Mouse (Mus musculus) midbrain, postnatal 0 days (tissue): ENCODE measurements around the gene Cpne1. TPM values are rescaled to one million over a fixed set of nuclear protein-coding genes. Genes with fewer than 3 reads are reported as not detected.

ENCODE experiments used
- ATAC-seq: fragments of 200-750 bp; cut with Nextera tagmentation; 2 replicates; pipeline ENCODE4 v1.8.0; 2017; ENCODE audit warnings: moderate number of reproducible peaks, mild to moderate bottlenecking, moderate TSS enrichment, moderate library complexity; ENCODE audit not compliant: low FRiP score
- DNase-seq: peaks from one replicate; pipeline ENCODE4 v3.0.0-alpha.2; 2015; ENCODE audit warnings: low spot score
- H3K27ac ChIP-seq: fragments of 300-500 bp; sonication (generic); 2 replicates; pipeline ENCODE4 v1.5.1; 2014; ENCODE audit warnings: low read depth, mild to moderate bottlenecking, low read length, mixed read lengths
- H3K27me3 ChIP-seq: fragments of 300-500 bp; sonication (generic); 2 replicates; pipeline ENCODE4 v1.6.1; 2014; ENCODE audit warnings: low read length, control low read depth, mixed read lengths; ENCODE audit not compliant: insufficient read depth
- H3K36me3 ChIP-seq: fragments of 300-500 bp; sonication (generic); 2 replicates; pipeline ENCODE4 v1.6.1; 2014; ENCODE audit warnings: low read length, control low read depth, mixed read lengths; ENCODE audit not compliant: insufficient read depth
- H3K4me1 ChIP-seq: fragments of 300-500 bp; sonication (generic); 2 replicates; pipeline ENCODE4 v1.6.1; 2014; ENCODE audit warnings: mild to moderate bottlenecking, control low read depth, antibody characterized with exemption, low read length, mixed read lengths; ENCODE audit not compliant: insufficient read depth
- H3K4me2 ChIP-seq: fragments of 300-500 bp; sonication (generic); 2 replicates; pipeline ENCODE4 v1.6.1; 2014; ENCODE audit warnings: low read depth, mild to moderate bottlenecking, low read length, mixed read lengths; ENCODE audit not compliant: poor library complexity, severe bottlenecking
- H3K4me3 ChIP-seq: fragments of 300-500 bp; sonication (generic); 2 replicates; pipeline ENCODE4 v1.5.1; 2014; ENCODE audit warnings: low read depth, mild to moderate bottlenecking, low read length, moderate library complexity
- H3K9ac ChIP-seq: fragments of 300-500 bp; sonication (generic); replicated peaks from 2 replicates; pipeline ENCODE4 v1.6.1; 2014; ENCODE audit warnings: mild to moderate bottlenecking, low read length, moderate library complexity, mixed read lengths; ENCODE audit not compliant: poor library complexity, severe bottlenecking
- H3K9me3 ChIP-seq: fragments of 300-500 bp; sonication (generic); 2 replicates; pipeline ENCODE4 v1.6.1; 2016; ENCODE audit warnings: low read length, control low read depth
- CTCF ChIP-seq: IDR thresholded peaks from 2 replicates; pipeline ENCODE4 v1.5.1; 2016; ENCODE audit warnings: antibody characterized with exemption, mild to moderate bottlenecking
- WGBS: fragments of 180-500 bp; shearing (Covaris S2); extraction: QIAGEN DNeasy Blood & Tissue Kit; methylation state at CpG from one replicate; pipeline ENCODE4 v1.1.7; 2014; 5-methylcytosine and 5-hydroxymethylcytosine counted together
- polyA plus RNA-seq: library from polyadenylated mRNA; unstranded; fragments of >200 nt; fragmentation: Nextera tagmentation; extraction: Ambion mirVana; gene quantifications from 2 replicates; pipeline ENCODE4 v1.2.1, GENCODE M21; 2015
- total RNA-seq: library from RNA; depleted of rRNA; stranded (reverse); fragments of >200 nt; gene quantifications from 2 replicates; pipeline ENCODE4 v1.2.3, GENCODE M21; 2014

Cpne1 gene
- total and polyA plus RNA-seq, 2 experiments from 2014 or later, result 13.8 to 34.1 TPM

DNA sequence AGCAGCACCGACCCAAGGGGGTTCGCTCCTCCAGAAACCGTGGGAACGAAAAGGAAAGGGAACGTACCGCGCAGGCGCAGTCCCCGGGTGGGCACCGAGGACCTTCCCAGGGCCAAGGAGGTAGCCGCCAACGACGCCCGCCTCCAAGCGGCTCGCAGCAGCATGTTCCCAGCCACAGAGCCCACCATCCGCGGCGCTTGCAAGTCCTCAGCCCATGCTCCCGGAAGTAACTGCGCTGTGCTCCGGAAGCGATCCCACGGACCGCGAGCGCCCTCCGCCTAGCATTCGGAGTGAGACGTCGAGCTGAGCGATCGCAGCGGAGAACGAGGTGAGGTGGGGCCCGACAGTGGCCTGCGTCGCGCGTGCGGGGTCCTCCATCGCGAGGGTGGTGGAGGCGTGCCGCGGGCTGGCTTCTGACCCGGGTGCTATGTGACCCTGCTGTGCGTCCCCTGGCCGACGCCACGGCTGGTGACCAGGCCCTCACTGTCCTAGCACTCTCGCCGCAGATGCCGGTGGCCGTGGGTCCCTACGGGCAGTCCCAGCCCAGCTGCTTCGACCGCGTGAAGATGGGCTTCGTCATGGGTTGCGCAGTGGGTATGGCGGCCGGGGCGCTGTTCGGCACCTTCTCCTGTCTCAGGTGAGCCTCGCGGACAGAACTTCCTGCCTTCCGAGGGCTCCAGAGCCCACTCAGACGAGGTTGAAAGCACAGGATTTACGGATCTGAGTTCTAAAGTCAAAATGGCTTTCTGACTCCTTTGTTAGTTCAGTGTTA lies 32.4 kb upstream of the Cpne1 start, which contains the start of the genes Romo1 and Nfs1:
TSS of gene Romo1 (plus strand) at position 87 of the 772 bp plus-strand sequence.
TSS of gene Nfs1 (minus strand) at position 234 of the 772 bp plus-strand sequence.
- Histone ChIP-seq H3K27me3 (no peaks in the 10 kb centered on the region), H3K36me3 (no peaks in the 10 kb centered on the region; the same call in 1 of the 2 replicates), H3K9me3 (no peaks in the 10 kb centered on the region), H3K4me2 (peak within 1 kb of the TSS; percentile 61), H3K27ac (peak within 1 kb of the TSS; percentile 88), H3K4me1 (no peaks in the 10 kb centered on the region), H3K9ac (peak within 1 kb of the TSS; percentile 84), H3K4me3 (peak within 1 kb of the TSS; percentile 76)
- ATAC-seq, result peak; percentile 98
- WGBS, result 2% methylated on average over 67 of the region's 70 CpGs
- TF ChIP-seq CTCF, result peak; percentile 76
- peak; percentile 97 for DNase-seq

DNA sequence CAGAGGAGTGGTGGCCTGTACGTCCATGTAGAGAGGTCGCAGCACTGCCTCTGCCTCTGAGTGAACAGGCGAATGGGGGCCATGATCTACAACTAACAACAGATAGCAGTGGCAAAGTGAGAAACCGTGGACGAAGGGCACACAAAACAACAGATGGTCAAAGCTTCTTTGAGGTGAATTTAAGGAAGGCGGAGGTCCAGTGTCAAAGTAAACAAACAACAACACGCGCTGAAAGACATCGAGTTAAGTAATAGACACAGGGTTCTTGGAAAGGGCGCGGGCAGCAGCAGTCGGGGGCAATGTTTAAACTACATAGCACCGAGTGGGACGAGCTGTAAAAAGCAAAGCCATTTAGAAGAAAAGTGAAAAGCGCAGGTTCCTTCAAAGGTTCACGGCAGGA lies 31.6 kb upstream of the Cpne1 start:
- Histone ChIP-seq H3K27ac (peak overlapping the region; percentile 88), H3K9ac (peak overlapping the region; percentile 84), H3K9me3 (no peaks in the 10 kb centered on the region), H3K4me3 (peak overlapping the region; percentile 76), H3K4me1 (no peaks in the 10 kb centered on the region), H3K27me3 (no peaks in the 10 kb centered on the region), H3K36me3 (no peaks in the 10 kb centered on the region; the same call in 1 of the 2 replicates), H3K4me2 (peak overlapping the region; percentile 61)
- ATAC-seq (no peak), DNase-seq (no peak)
- TF ChIP-seq CTCF, result no peak
- WGBS, result 3% methylated on average over 16 of the region's 16 CpGs

DNA sequence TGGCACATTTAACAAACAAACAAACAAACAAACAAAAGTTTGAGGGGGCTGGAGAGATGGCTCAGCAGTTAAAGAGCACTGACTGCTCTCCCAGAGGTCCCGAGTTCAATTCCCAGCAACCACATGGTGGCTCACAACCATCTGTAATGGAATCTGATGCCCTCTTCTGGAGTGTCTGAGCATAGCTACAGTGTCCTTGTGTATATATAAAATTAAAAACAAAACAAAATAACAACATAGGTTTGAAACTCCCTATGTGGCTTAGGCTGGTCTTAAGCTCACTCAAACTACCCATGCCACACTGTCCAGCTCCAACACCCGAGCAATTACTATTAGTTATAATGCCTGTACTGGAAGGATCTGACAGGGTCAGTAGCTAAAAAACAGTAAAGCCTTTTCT lies 31.1 kb upstream of the Cpne1 start:
- ATAC-seq, result no peak

DNA sequence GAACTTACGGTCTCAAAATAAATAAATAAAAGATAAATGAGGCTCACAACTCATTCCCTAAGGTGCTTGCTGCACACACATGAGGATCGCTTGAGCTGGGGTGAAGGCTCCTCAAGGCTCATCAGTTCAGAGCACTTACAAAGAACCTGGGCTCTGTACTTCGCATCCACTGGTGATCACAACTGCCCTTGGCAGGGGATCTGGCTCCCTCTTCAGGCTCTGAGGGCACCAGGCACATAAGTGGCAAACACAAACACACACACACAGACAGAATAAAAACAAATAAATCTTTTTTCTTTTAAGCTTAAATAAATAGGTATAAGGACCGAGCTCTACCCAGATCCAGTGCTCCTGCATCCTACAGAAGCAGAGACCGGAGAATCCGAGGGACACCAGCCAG lies 23.9 kb upstream of the Cpne1 start:
- Histone ChIP-seq H3K4me2 (no peak overlapping the region), H3K4me3 (no peak overlapping the region), H3K27me3 (no peaks in the 10 kb centered on the region), H3K4me1 (no peaks in the 10 kb centered on the region), H3K27ac (no peak overlapping the region), H3K36me3 (peaks cover 8% of the 10 kb centered on the region), H3K9me3 (no peaks in the 10 kb centered on the region), H3K9ac (no peak overlapping the region)
- WGBS, result 85% methylated on average over 6 of the region's 6 CpGs
- ATAC-seq (no peak), DNase-seq (no peak)
- TF ChIP-seq CTCF, result peak; percentile 38

More for the DNA sequence above, 31.1 kb upstream of the Cpne1 start:
- Histone ChIP-seq H3K9ac (no peak overlapping the region), H3K27me3 (no peaks in the 10 kb centered on the region), H3K4me1 (no peaks in the 10 kb centered on the region), H3K27ac (no peak overlapping the region), H3K9me3 (no peaks in the 10 kb centered on the region), H3K4me3 (peak overlapping the region; percentile 76), H3K4me2 (peak overlapping the region; percentile 61), H3K36me3 (no peaks in the 10 kb centered on the region; the same call in 1 of the 2 replicates)
- TF ChIP-seq CTCF, result peak; percentile 38
- no peak for DNase-seq
- 84% methylated on average over 2 of the region's 2 CpGs for WGBS

DNA sequence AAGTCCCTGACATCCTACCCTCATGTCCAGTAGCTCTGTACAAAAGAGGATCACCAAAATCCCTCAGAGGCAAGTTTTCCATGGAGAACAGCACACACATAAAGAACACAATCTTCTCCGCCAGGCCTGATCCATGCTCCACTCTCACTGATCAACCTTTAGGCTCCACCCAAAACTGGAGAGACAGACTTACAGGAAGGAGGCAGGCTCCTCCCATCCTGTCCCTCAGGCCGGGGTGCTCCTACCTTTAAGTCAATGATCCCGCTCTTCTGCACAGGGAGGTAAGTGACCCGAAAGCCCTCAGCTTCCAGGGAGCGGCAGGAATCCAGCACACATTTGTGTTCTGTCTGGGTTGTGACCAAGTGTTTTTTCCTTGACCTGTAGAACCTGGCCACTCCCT lies 22.4 kb upstream of the Cpne1 start:
- H3K4me2 ChIP-seq, result no peak overlapping the region
- no peak overlapping the region for H3K9ac ChIP-seq

DNA sequence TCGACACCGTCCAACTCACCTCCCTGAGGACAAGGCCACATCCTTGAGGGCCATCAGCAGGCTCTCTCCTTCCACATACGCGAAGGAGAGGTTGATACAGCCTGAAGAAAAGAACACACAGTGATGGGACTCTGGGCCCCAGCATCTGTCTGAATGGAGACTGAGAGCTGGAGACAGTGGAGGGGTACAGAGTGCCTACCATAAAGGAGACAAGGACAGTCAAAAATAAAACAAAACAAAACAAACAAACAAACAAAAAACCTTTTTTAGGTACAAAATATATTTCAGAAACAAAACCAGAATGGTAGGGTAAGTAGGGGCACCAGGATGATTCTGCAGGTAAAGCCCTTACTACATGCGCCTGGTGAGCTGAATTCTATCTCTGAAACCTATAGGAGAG lies 15.2 kb upstream of the Cpne1 start, which contains the start of gene Gm28036:
TSS of gene Gm28036 (minus strand) at position 101 of the 400 bp plus-strand sequence.
- no peak for TF ChIP-seq CTCF
- DNase-seq, result no peak
- Histone ChIP-seq H3K27ac (no peak within 1 kb of the TSS), H3K9me3 (no peaks in the 10 kb centered on the region), H3K4me1 (no peaks in the 10 kb centered on the region), H3K4me2 (no peak within 1 kb of the TSS), H3K4me3 (no peak within 1 kb of the TSS), H3K9ac (no peak within 1 kb of the TSS), H3K27me3 (no peaks in the 10 kb centered on the region), H3K36me3 (peaks cover 37% of the 10 kb centered on the region)
- 97% methylated on average over 5 of the region's 5 CpGs for WGBS
- no peak for ATAC-seq

More for the DNA sequence above, 22.4 kb upstream of the Cpne1 start:
- no peaks in the 10 kb centered on the region for H3K9me3 ChIP-seq
- H3K4me3 ChIP-seq, result no peak overlapping the region
- DNase-seq, result no peak
- no peak for ATAC-seq
- H3K4me1 ChIP-seq, result no peaks in the 10 kb centered on the region
- no peaks in the 10 kb centered on the region for H3K27me3 ChIP-seq
- H3K36me3 ChIP-seq, result peaks cover 8% of the 10 kb centered on the region; the same call in 1 of the 2 replicates
- TF ChIP-seq CTCF, result no peak
- 94% methylated on average over 5 of the region's 5 CpGs for WGBS
- no peak overlapping the region for H3K27ac ChIP-seq
